In genomic region chr8:114909146-114909545, GRCm38 (mm10) we compare ENCODE assay signal across 22 mouse cellular contexts.
"Had no signal": no experiment of that assay in that cellular context is flagged by ENCODE, and none has a peak within 500 bp of the region (broad histone marks: within the 10 kb centered on the region; RNA-seq: fewer than 3 reads in every experiment).

No protein-coding gene starts in this region.

- H3K4me3 ChIP-seq: liver, embryonic 13.5 days; liver, embryonic 15.5 days; lung, embryonic 15.5 days; megakaryocyte, embryonic 14.5 days; midbrain, embryonic 13.5 days; midbrain, embryonic 15.5 days; neural tube, embryonic 12.5 days; stomach, embryonic 15.5 days had no signal

- H3K27ac ChIP-seq: liver, embryonic 13.5 days; liver, embryonic 15.5 days; lung, embryonic 15.5 days; macrophage; midbrain, embryonic 13.5 days; midbrain, embryonic 15.5 days; neural tube, embryonic 12.5 days; stomach, embryonic 15.5 days; stomach, postnatal 0 days had no signal

- H3K9me3 ChIP-seq: liver, embryonic 13.5 days; liver, embryonic 15.5 days; lung, embryonic 15.5 days; midbrain, embryonic 15.5 days; neural tube, embryonic 12.5 days; stomach, embryonic 15.5 days had no signal

- DNase-seq: liver, embryonic 13.5 days; liver, postnatal 0 days; lung, adult 2 months; lung, postnatal 14 days; lung, postnatal 36 days; retina, postnatal 1 day; right cerebral cortex, adult 18-20 months; right cerebral cortex, postnatal 25 days; right cerebral cortex, postnatal 4 days; thymus, adult 2 months; thymus, postnatal 25 days; thymus, postnatal 4 days had no signal

- H3K4me1 ChIP-seq: liver, embryonic 13.5 days; liver, embryonic 15.5 days; megakaryocyte, embryonic 14.5 days; stomach, embryonic 15.5 days had no signal

- H3K27me3 ChIP-seq: liver, embryonic 13.5 days; liver, embryonic 15.5 days; lung, embryonic 15.5 days; megakaryocyte, embryonic 14.5 days; midbrain, embryonic 15.5 days; neural tube, embryonic 12.5 days; stomach, embryonic 15.5 days had no signal

- H3K36me3 ChIP-seq: liver, embryonic 13.5 days; liver, embryonic 15.5 days; lung, embryonic 15.5 days; midbrain, embryonic 13.5 days; midbrain, embryonic 15.5 days; neural tube, embryonic 12.5 days; stomach, embryonic 15.5 days had no signal

- H3K9ac ChIP-seq: liver, embryonic 13.5 days; liver, embryonic 15.5 days; liver, postnatal 0 days; lung, embryonic 15.5 days; midbrain, embryonic 13.5 days; midbrain, embryonic 15.5 days; neural tube, embryonic 12.5 days; stomach, embryonic 15.5 days had no signal

- H3K4me2 ChIP-seq: liver, embryonic 13.5 days; liver, embryonic 15.5 days; lung, embryonic 15.5 days; midbrain, embryonic 11.5 days; midbrain, embryonic 13.5 days; midbrain, embryonic 15.5 days; neural tube, embryonic 12.5 days; stomach, embryonic 15.5 days had no signal
